Comparison of ENCODE assay signal across 14 mouse cellular contexts in genomic region chr1:184015995-184016730, GRCm38 (mm10). TPM values are rescaled to one million over a fixed set of nuclear protein-coding genes. Genes with fewer than 3 reads are reported as not detected.
DNase-seq lines count a peak whose midpoint lies in the region; ATAC-seq and TF ChIP-seq lines count a peak whose summit lies in the region.
"Had no signal": no experiment of that assay in that cellular context is flagged by ENCODE, and none has a peak within 500 bp of the region (broad histone marks: within the 10 kb centered on the region; RNA-seq: fewer than 3 reads in every experiment).

No protein-coding gene starts in this region.

- no peak overlapping the region for H3K4me2 ChIP-seq in midbrain, embryonic 11.5 days
- H3K4me2 ChIP-seq in hindbrain, postnatal 0 days (ENCODE audit: low read depth, low read length): no peak overlapping the region

- H3K36me3 ChIP-seq in heart, embryonic 10.5 days: no peaks in the 10 kb centered on the region
- H3K36me3 ChIP-seq in midbrain, embryonic 11.5 days (ENCODE audit: control insufficient read depth, insufficient read depth, low read length): no peaks in the 10 kb centered on the region
- no peaks in the 10 kb centered on the region for H3K36me3 ChIP-seq in midbrain, embryonic 10.5 days
- no peaks in the 10 kb centered on the region for H3K36me3 ChIP-seq in embryonic facial prominence, embryonic 10.5 days (replicated peaks)
- no peaks in the 10 kb centered on the region for H3K36me3 ChIP-seq in hindbrain, postnatal 0 days (ENCODE audit: insufficient read depth, low read length)
- H3K36me3 ChIP-seq: G1E had no signal

- peak; percentile 79 for DNase-seq in heart, embryonic 10.5 days (ENCODE audit: low spot score)
- no peak for DNase-seq in heart, postnatal 25 days (ENCODE audit: low spot score)
- no peak for DNase-seq in midbrain, embryonic 11.5 days (ENCODE audit: low spot score, missing footprints)
- no peak for DNase-seq in midbrain, embryonic 10.5 days (ENCODE audit: low spot score)
- DNase-seq in embryonic facial prominence, embryonic 10.5 days (ENCODE audit: low spot score): no peak
- DNase-seq in naive thymus-derived CD4-positive, alpha-beta T cell, adult 2 months (ENCODE audit: low read depth): peak; percentile 68
- no peak for DNase-seq in testis, postnatal 14 days (ENCODE audit: low spot score)
- no peak for DNase-seq in hindbrain, postnatal 0 days (ENCODE audit: low spot score)
- DNase-seq: cerebellum, adult 11 months had no signal

- peaks cover 11% of the 10 kb centered on the region for H3K4me1 ChIP-seq in heart, embryonic 10.5 days
- H3K4me1 ChIP-seq in midbrain, embryonic 11.5 days (ENCODE audit: control insufficient read depth, insufficient read depth, low read length): peaks cover 4% of the 10 kb centered on the region; the same call in 1 of the 2 replicates
- H3K4me1 ChIP-seq in midbrain, embryonic 10.5 days: peaks cover 9% of the 10 kb centered on the region
- H3K4me1 ChIP-seq in embryonic facial prominence, embryonic 10.5 days: peaks cover 14% of the 10 kb centered on the region
- H3K4me1 ChIP-seq in hindbrain, postnatal 0 days (ENCODE audit: insufficient read depth, low read length): no peaks in the 10 kb centered on the region

- ATAC-seq in midbrain, embryonic 11.5 days (ENCODE audit: low FRiP score): no peak
- no peak for ATAC-seq in hindbrain, postnatal 0 days
- ATAC-seq: activated CD4-positive, CD25-positive, alpha-beta regulatory T cell, adult 4 months; forebrain, embryonic 16.5 days; inflammation-experienced regulatory T-cells, adult 6 months had no signal

- no peaks in the 10 kb centered on the region for H3K9me3 ChIP-seq in heart, embryonic 10.5 days
- H3K9me3 ChIP-seq in midbrain, embryonic 11.5 days (ENCODE audit: control insufficient read depth, low read length): no peaks in the 10 kb centered on the region
- no peaks in the 10 kb centered on the region for H3K9me3 ChIP-seq in midbrain, embryonic 10.5 days (replicated peaks)
- H3K9me3 ChIP-seq in embryonic facial prominence, embryonic 10.5 days: no peaks in the 10 kb centered on the region
- H3K9me3 ChIP-seq in hindbrain, postnatal 0 days (ENCODE audit: low read length): no peaks in the 10 kb centered on the region

- no peak for TF ChIP-seq CTCF in hindbrain, postnatal 0 days (IDR thresholded peaks at IDR 0.05; ENCODE audit: low read depth)

- H3K4me3 ChIP-seq in heart, embryonic 10.5 days: no peak overlapping the region
- no peak overlapping the region for H3K4me3 ChIP-seq in midbrain, embryonic 11.5 days (ENCODE audit: low read depth, low read length)
- H3K4me3 ChIP-seq in midbrain, embryonic 10.5 days: no peak overlapping the region
- no peak overlapping the region for H3K4me3 ChIP-seq in embryonic facial prominence, embryonic 10.5 days
- H3K4me3 ChIP-seq in hindbrain, postnatal 0 days (ENCODE audit: low read length): no peak overlapping the region

- H3K9ac ChIP-seq in midbrain, embryonic 11.5 days (ENCODE audit: low read length): no peak overlapping the region
- no peak overlapping the region for H3K9ac ChIP-seq in hindbrain, postnatal 0 days (replicated peaks; ENCODE audit: low read length)

- 69% methylated on average over 10 of the region's 10 CpGs for WGBS in heart, embryonic 10.5 days
- WGBS in midbrain, embryonic 11.5 days: 81% methylated on average over 10 of the region's 10 CpGs
- 82% methylated on average over 10 of the region's 10 CpGs for WGBS in midbrain, embryonic 10.5 days
- WGBS in embryonic facial prominence, embryonic 10.5 days: 74% methylated on average over 10 of the region's 10 CpGs
- WGBS in hindbrain, postnatal 0 days: 77% methylated on average over 10 of the region's 10 CpGs

- H3K27me3 ChIP-seq in heart, embryonic 10.5 days (ENCODE audit: insufficient read depth, poor library complexity, severe bottlenecking): no peaks in the 10 kb centered on the region
- no peaks in the 10 kb centered on the region for H3K27me3 ChIP-seq in midbrain, embryonic 11.5 days (ENCODE audit: control insufficient read depth, insufficient read depth, low read length)
- H3K27me3 ChIP-seq in midbrain, embryonic 10.5 days (ENCODE audit: low read depth, poor library complexity, severe bottlenecking): peaks cover 2% of the 10 kb centered on the region; the same call in 1 of the 2 replicates
- no peaks in the 10 kb centered on the region for H3K27me3 ChIP-seq in embryonic facial prominence, embryonic 10.5 days (replicated peaks; ENCODE audit: low read depth, poor library complexity, severe bottlenecking)
- no peaks in the 10 kb centered on the region for H3K27me3 ChIP-seq in hindbrain, postnatal 0 days (ENCODE audit: insufficient read depth, low read length)

- H3K27ac ChIP-seq in heart, embryonic 10.5 days: peak overlapping the region; percentile 74; the same call in 1 of the 2 replicates
- 0 out of 2 replicates have a peak overlapping the region, but pooled peaks have one; percentile 21 for H3K27ac ChIP-seq in midbrain, embryonic 11.5 days (ENCODE audit: low read depth, low read length)
- H3K27ac ChIP-seq in midbrain, embryonic 10.5 days (replicated peaks): no peak overlapping the region; the same call in 1 of the 2 replicates
- peak overlapping the region; percentile 30; the same call in 1 of the 2 replicates for H3K27ac ChIP-seq in embryonic facial prominence, embryonic 10.5 days (replicated peaks)
- H3K27ac ChIP-seq in hindbrain, postnatal 0 days: no peak overlapping the region
- H3K27ac ChIP-seq: kidney, postnatal 0 days had no signal

- intact Hi-C loops in heart, postnatal 25 days (cut with DNase I): no loop called here

RNA-seq across cellular contexts. Expression of gene Dusp10, which starts 3.1 kb away (rescaled TPM):
- 8.5 and 12.3 TPM in 2 replicates for polyA plus RNA-seq in heart, embryonic 10.5 days (2016; fragmentation: Nextera tagmentation; extraction: Ambion mirVana)
- total RNA-seq in heart, postnatal 25 days (2021): 1 to 10 TPM; 7.4 to 8.6 TPM
- 9.0 and 10.4 TPM in 2 replicates for polyA plus RNA-seq in midbrain, embryonic 11.5 days (2014; fragmentation: Nextera tagmentation; extraction: Ambion mirVana)
- 6.6 and 9.0 TPM in 2 replicates for polyA plus RNA-seq in midbrain, embryonic 10.5 days (2016; fragmentation: Nextera tagmentation; extraction: Ambion mirVana)
- polyA plus RNA-seq in embryonic facial prominence, embryonic 10.5 days (2016; fragmentation: Nextera tagmentation; extraction: Ambion mirVana): 3.0 and 3.1 TPM in 2 replicates
- 10.0 and 11.7 TPM in 2 replicates for total RNA-seq in hindbrain, postnatal 0 days (2014; rRNA removed)
- 6.3 and 6.5 TPM in 2 replicates for polyA plus RNA-seq in hindbrain, postnatal 0 days (2015; fragmentation: Nextera tagmentation; extraction: Ambion mirVana)
- polyA plus RNA-seq: G1E had no signal

RNA-seq across cellular contexts. Expression of gene 1700056E22Rik, which starts 17.9 kb away (rescaled TPM):
- 1.1 and 1.3 TPM in 2 replicates for polyA plus RNA-seq in heart, embryonic 10.5 days (2016; fragmentation: Nextera tagmentation; extraction: Ambion mirVana)
- under 1 TPM; 0.75 to 0.86 TPM for total RNA-seq in heart, postnatal 25 days (2021)
- polyA plus RNA-seq in midbrain, embryonic 11.5 days (2014; fragmentation: Nextera tagmentation; extraction: Ambion mirVana): 1.4 and 2.0 TPM in 2 replicates
- 2.0 and 2.1 TPM in 2 replicates for polyA plus RNA-seq in midbrain, embryonic 10.5 days (2016; fragmentation: Nextera tagmentation; extraction: Ambion mirVana)
- polyA plus RNA-seq in embryonic facial prominence, embryonic 10.5 days (2016; fragmentation: Nextera tagmentation; extraction: Ambion mirVana): 0.58 and 1.1 TPM in 2 replicates
- 1.0 and 1.2 TPM in 2 replicates for total RNA-seq in hindbrain, postnatal 0 days (2014; rRNA removed)
- polyA plus RNA-seq in hindbrain, postnatal 0 days (2015; fragmentation: Nextera tagmentation; extraction: Ambion mirVana): 1.3 and 1.7 TPM in 2 replicates
- total RNA-seq: G1E had no signal
- polyA plus RNA-seq: G1E had no signal

Comparison
In these comparisons a context has a peak if more than half of its experiments do, and no peak if none do; other contexts are left out.
1. DNase-seq: peak in heart, embryonic 10.5 days (single experiment) and naive thymus-derived CD4-positive, alpha-beta T cell, adult 2 months (single experiment); none in heart, postnatal 25 days (single experiment), midbrain, embryonic 11.5 days (single experiment), midbrain, embryonic 10.5 days (single experiment), embryonic facial prominence, embryonic 10.5 days (single experiment), testis, postnatal 14 days (single experiment) and hindbrain, postnatal 0 days (single experiment).
2. H3K27ac ChIP-seq: peak in heart, embryonic 10.5 days (single experiment), midbrain, embryonic 11.5 days (single experiment) and embryonic facial prominence, embryonic 10.5 days (single experiment); none in midbrain, embryonic 10.5 days (single experiment) and hindbrain, postnatal 0 days (single experiment).